Comparison of ENCODE assay signal across 10 mouse cellular contexts in genomic region chr13:113555226-113555625, GRCm38 (mm10).
DNase-seq lines count a peak whose midpoint lies in the region; ATAC-seq and TF ChIP-seq lines count a peak whose summit lies in the region.
"Had no signal": no experiment of that assay in that cellular context is flagged by ENCODE, and none has a peak within 500 bp of the region (broad histone marks: within the 10 kb centered on the region; RNA-seq: fewer than 3 reads in every experiment).

No protein-coding gene starts in this region.

- TF ChIP-seq POLR2A in heart, adult 2 months (IDR thresholded peaks at IDR 0.05; ENCODE audit: insufficient read depth, low read depth, low read length), result no peak

- H3K79me2 ChIP-seq in heart, adult 2 months (replicated peaks; ENCODE audit: control insufficient read depth, insufficient read depth, low read length), result no peaks in the 10 kb centered on the region

- no peaks in the 10 kb centered on the region; the same call in 1 of the 2 replicates for H3K36me3 ChIP-seq in heart, adult 2 months (ENCODE audit: control insufficient read depth, insufficient read depth, low read length)
- no peaks in the 10 kb centered on the region for H3K36me3 ChIP-seq in heart, embryonic 12.5 days
- H3K36me3 ChIP-seq: liver, embryonic 15.5 days had no signal

- intact Hi-C loops in heart, adult 2 months (cut with DNase I), result no loop called here

- peaks cover 4% of the 10 kb centered on the region; the same call in 1 of the 2 replicates for H3K9me3 ChIP-seq in heart, embryonic 12.5 days (replicated peaks)
- H3K9me3 ChIP-seq: liver, embryonic 15.5 days had no signal

- TF ChIP-seq CTCF in heart, adult 2 months (IDR thresholded peaks at IDR 0.05), result no peak

- ATAC-seq in heart, embryonic 12.5 days (ENCODE audit: insufficient number of reproducible peaks, low FRiP score), result no peak

- TF ChIP-seq EP300 in heart, adult 2 months (IDR thresholded peaks at IDR 0.05; ENCODE audit: insufficient read depth, low read depth, low read length), result 0 out of 2 replicates have a peak, but pooled peaks have one; percentile 25

- no peak overlapping the region for H3K9ac ChIP-seq in heart, adult 2 months (ENCODE audit: low read depth, low read length)
- H3K9ac ChIP-seq in heart, embryonic 12.5 days, result no peak overlapping the region
- H3K9ac ChIP-seq: liver, embryonic 15.5 days had no signal

- DNase-seq in heart, adult 2 months, result peak; percentile 45 to 63
- DNase-seq in ovary, postnatal 10 days (ENCODE audit: low spot score), result peak; percentile 13
- no peak for DNase-seq in ovary, adult 18-20 months (ENCODE audit: low spot score)
- DNase-seq in gastrocnemius, postnatal 4 days (ENCODE audit: low spot score in 2 of 2), result peak; percentile 24 to 59
- no peak for DNase-seq in right cerebral cortex, postnatal 10 days (ENCODE audit: low spot score in 2 of 2)
- DNase-seq in spleen, postnatal 14 days (ENCODE audit: low spot score in 2 of 2), result no peak
- DNase-seq in thymus, postnatal 0 days (ENCODE audit: low spot score), result no peak

- no peaks in the 10 kb centered on the region for H3K27me3 ChIP-seq in heart, adult 2 months (ENCODE audit: control insufficient read depth, insufficient read depth, low read length)
- H3K27me3 ChIP-seq in heart, embryonic 12.5 days (replicated peaks), result no peaks in the 10 kb centered on the region
- H3K27me3 ChIP-seq: liver, embryonic 15.5 days had no signal

- 45% methylated on average over 2 of the region's 2 CpGs for WGBS in heart, adult 2 months
- WGBS in heart, embryonic 12.5 days, result 72% methylated on average over 2 of the region's 2 CpGs

- peaks cover 3% of the 10 kb centered on the region for H3K4me1 ChIP-seq in heart, adult 2 months (ENCODE audit: control insufficient read depth, insufficient read depth, low read length)
- peaks cover 10% of the 10 kb centered on the region for H3K4me1 ChIP-seq in heart, embryonic 12.5 days (replicated peaks)
- H3K4me1 ChIP-seq: liver, embryonic 15.5 days had no signal

- no peak overlapping the region for H3K4me3 ChIP-seq in heart, adult 2 months
- H3K4me3 ChIP-seq in heart, embryonic 12.5 days, result no peak overlapping the region
- H3K4me3 ChIP-seq: left cerebral cortex, adult 2 months; liver, embryonic 15.5 days had no signal

- H3K4me2 ChIP-seq in heart, embryonic 12.5 days, result no peak overlapping the region
- H3K4me2 ChIP-seq: liver, embryonic 15.5 days had no signal

- peak overlapping the region; percentile 51 for H3K27ac ChIP-seq in heart, adult 2 months
- H3K27ac ChIP-seq in heart, embryonic 12.5 days (ENCODE audit: poor library complexity, severe bottlenecking), result no peak overlapping the region
- H3K27ac ChIP-seq: left cerebral cortex, adult 2 months; liver, embryonic 15.5 days had no signal

Comparison
In these comparisons a context has a peak if more than half of its experiments do, and no peak if none do; other contexts are left out.
1. DNase-seq: peak in heart, adult 2 months (2 of 2), ovary, postnatal 10 days (single experiment) and gastrocnemius, postnatal 4 days (2 of 2); none in ovary, adult 18-20 months (single experiment), right cerebral cortex, postnatal 10 days (0 of 2), spleen, postnatal 14 days (0 of 2) and thymus, postnatal 0 days (single experiment).